Mouse (Mus musculus) brain, adult 10 weeks (tissue): ENCODE results near the gene Arhgef7. TPM values are rescaled to one million over a fixed set of nuclear protein-coding genes. Genes with fewer than 3 reads are reported as not detected.

ENCODE experiments used
- polyA plus RNA-seq: library from polyadenylated mRNA; stranded (reverse); fragments of 350-450 nt; fragmentation: Illumina TruSeq; extraction: RNeasy Lipid Tissue Mini Kit (QIAGEN cat#74804); gene quantifications from one replicate; pipeline ENCODE4 v1.2.3, GENCODE M21; 2015; ENCODE audit warnings: low read depth, low replicate concordance

The Arhgef7 gene
- 63.2 TPM for polyA plus RNA-seq

DNA sequence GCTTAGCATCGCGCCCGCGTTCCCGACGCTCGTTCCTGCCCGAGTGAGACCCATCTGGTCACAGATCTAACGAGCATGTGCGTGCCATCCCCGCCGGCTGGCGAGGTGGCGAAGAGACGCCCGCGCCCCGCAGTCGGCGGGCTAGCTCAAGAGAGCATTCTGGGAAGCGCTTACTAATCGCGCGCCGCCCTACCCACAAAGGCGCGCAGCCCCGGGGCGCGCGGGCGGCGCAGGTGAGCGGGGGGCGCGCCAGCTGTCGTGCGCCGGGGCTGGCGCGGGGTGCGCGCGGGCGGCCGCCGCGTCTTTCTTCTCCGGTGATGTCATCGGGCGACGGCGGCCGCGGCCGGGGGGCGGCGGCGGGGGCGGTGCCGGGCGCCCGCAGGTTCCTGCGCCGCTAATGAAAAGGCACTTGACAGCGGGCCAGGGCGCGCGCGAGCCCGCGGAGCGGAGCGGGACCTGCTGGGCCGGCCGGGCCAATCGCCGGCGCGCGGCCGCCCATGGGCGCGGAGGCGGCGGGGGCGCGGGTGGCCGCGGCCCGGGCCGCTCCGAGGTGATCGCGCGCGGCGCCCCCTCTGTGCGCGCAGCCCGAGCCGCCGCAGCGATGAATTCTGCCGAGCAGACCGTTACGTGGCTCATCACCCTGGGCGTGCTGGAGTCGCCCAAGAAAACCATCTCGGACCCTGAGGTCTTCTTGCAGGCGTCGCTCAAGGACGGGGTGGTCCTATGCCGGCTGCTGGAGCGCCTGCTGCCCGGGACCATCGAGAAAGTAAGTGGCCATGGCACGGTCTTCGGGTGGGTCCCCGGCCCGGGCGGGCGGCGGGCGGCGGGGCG, at the start of gene Arhgef7:
TSS of gene Arhgef7 (plus strand) at position 71 of the 831 bp plus-strand sequence.

DNA sequence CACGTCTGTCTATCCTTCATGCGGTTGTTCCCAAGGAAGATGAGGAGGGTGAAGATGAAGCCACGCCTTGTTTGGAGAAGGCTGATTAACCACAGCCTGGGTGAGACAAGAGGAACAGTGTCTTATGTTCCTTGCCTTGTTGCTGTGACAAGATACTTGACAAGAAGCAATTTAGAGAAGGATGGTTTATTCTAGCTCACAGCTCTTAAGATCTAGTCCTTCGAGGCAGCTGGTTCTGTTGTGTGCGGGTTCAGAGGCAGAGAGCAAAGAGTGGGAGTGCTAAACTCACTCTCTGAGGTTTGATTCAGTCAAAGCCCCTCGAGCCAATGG, 26.5 kb upstream of the Arhgef7 start, which contains the start of gene 1700016D06Rik:
TSS of gene 1700016D06Rik (minus strand) at position 31 of the 330 bp plus-strand sequence.

DNA sequence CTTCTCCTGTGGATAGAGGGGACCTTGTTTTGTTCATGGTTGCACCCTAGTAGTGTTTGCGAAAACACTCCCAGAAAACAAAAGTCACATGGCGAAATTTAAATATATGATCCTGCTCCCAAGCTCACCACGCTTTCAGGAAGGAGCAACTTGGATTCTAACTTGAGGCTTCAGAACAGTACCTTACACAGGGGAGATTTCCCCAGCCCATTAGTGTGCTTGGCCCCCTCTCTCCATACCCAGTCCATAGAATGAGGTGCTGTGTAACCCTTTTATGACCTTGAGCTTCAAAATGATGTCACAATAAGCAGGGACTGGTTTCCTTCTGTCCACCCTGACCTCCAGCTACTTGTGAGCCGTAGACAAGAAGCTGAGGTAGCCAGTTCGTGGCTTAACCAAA, 112.7 kb downstream of the Arhgef7 start, which contains the start of gene Tex29:
TSS of gene Tex29 (plus strand) at position 301 of the 400 bp plus-strand sequence.

Other genes starting within 250 kb of the Arhgef7 start
- gene Rab20, start 249.0 kb upstream of the Arhgef7 start, polyA plus RNA-seq, result 1.1 TPM
- 87.0 TPM for gene Naxd, start 230.2 kb upstream of the Arhgef7 start, polyA plus RNA-seq
- 16.5 TPM for gene Cars2, start 176.9 kb upstream of the Arhgef7 start, polyA plus RNA-seq
- gene Ing1, start 172.2 kb upstream of the Arhgef7 start, polyA plus RNA-seq, result 46.7 TPM
- gene Ankrd10, start 92.0 kb upstream of the Arhgef7 start, polyA plus RNA-seq, result 39.8 TPM
- gene 1700016D06Rik, start 26.7 kb upstream of the Arhgef7 start, polyA plus RNA-seq, result not detected
- gene Tex29, start 112.8 kb downstream of the Arhgef7 start, polyA plus RNA-seq, result not detected